Mouse (Mus musculus): ENCODE results near the gene Rnf183. TPM values are rescaled to one million over a fixed set of nuclear protein-coding genes. Genes with fewer than 3 reads are reported as not detected.
"Not testable (repeated sequence)": the region's sequence is repeated elsewhere in the genome, so short reads cannot be mapped to it uniquely, and the experiment has no call there.

Gene Rnf183
- 1.0 and 1.7 TPM in 2 replicates for polyA plus RNA-seq (2012; rRNA removed)

- no peak for DNase-seq
- no peak for TF ChIP-seq CTCF (IDR thresholded peaks at IDR 0.05; ENCODE audit: insufficient read depth, low read length)
- no peak for TF ChIP-seq POLR2A (IDR thresholded peaks at IDR 0.05; ENCODE audit: borderline replicate concordance, extremely low read depth, low read depth, low read length)
- no peaks in the 10 kb centered on the region for H3K4me1 ChIP-seq (ENCODE audit: control insufficient read depth, insufficient read depth, low read length)
- no peak within 1 kb of the TSS for H3K4me3 ChIP-seq (replicated peaks; ENCODE audit: extremely low read depth, low read depth, low read length)
- whole genome bisulfite sequencing: 82% methylated on average over 6 of the region's 6 CpGs
These were observed at the start of gene Rnf183 for GRCm38 (mm10) chr4:62435081-62435480. TSS of gene Rnf183 (minus strand) at chr4:62435252.

- Histone ChIP-seq H3K4me1 (ENCODE audit: control insufficient read depth, insufficient read depth, low read length) (peaks cover 3% of the 10 kb centered on the region), H3K4me3 (replicated peaks; ENCODE audit: extremely low read depth, low read depth, low read length) (no peak overlapping the region)
- 19% methylated on average over 10 of the region's 10 CpGs for WGBS
- TF ChIP-seq CTCF (IDR thresholded peaks at IDR 0.05; ENCODE audit: insufficient read depth, low read length) (no peak), POLR2A (IDR thresholded peaks at IDR 0.05; ENCODE audit: borderline replicate concordance, extremely low read depth, low read depth, low read length) (no peak)
- no peak for DNase-seq
These were observed 45.9 kb upstream of the Rnf183 start for GRCm38 (mm10) chr4:62480709-62481605.

GRCm38 (mm10) chr4:62479937-62480708 lies 45.1 kb upstream of the Rnf183 start, which contains the start of gene Bspry:
TSS of gene Bspry (plus strand) at chr4:62480053.
- Histone ChIP-seq H3K4me3 (replicated peaks; ENCODE audit: extremely low read depth, low read depth, low read length) (peak within 1 kb of the TSS; percentile 62), H3K4me1 (ENCODE audit: control insufficient read depth, insufficient read depth, low read length) (peaks cover 7% of the 10 kb centered on the region)
- peak; percentile 68 for DNase-seq
- no peak for TF ChIP-seq CTCF (IDR thresholded peaks at IDR 0.05; ENCODE audit: insufficient read depth, low read length)
- no peak for TF ChIP-seq POLR2A (IDR thresholded peaks at IDR 0.05; ENCODE audit: borderline replicate concordance, extremely low read depth, low read depth, low read length)
- WGBS: 2% methylated on average over 71 of the region's 71 CpGs

GRCm38 (mm10) chr4:62479593-62479936 lies 44.5 kb upstream of the Rnf183 start:
- not testable (repeated sequence) for H3K4me1 ChIP-seq (ENCODE audit: control insufficient read depth, insufficient read depth, low read length); DNase-seq
- 0 out of 2 replicates have a peak, but pooled peaks have one; percentile 30 for TF ChIP-seq CTCF (IDR thresholded peaks at IDR 0.05; ENCODE audit: insufficient read depth, low read length)
- WGBS: 10% methylated on average over 11 of the region's 11 CpGs
- H3K4me3 ChIP-seq (replicated peaks; ENCODE audit: extremely low read depth, low read depth, low read length): peak overlapping the region; percentile 62

- 59% methylated on average over 6 of the region's 6 CpGs for WGBS
- DNase-seq: no peak
- no peak for TF ChIP-seq CTCF (IDR thresholded peaks at IDR 0.05; ENCODE audit: insufficient read depth, low read length)
- no peak for TF ChIP-seq POLR2A (IDR thresholded peaks at IDR 0.05; ENCODE audit: borderline replicate concordance, extremely low read depth, low read depth, low read length)
- Histone ChIP-seq H3K4me3 (replicated peaks; ENCODE audit: extremely low read depth, low read depth, low read length) (no peak overlapping the region), H3K4me1 (ENCODE audit: control insufficient read depth, insufficient read depth, low read length) (peaks cover 7% of the 10 kb centered on the region)
These were observed 42.6 kb upstream of the Rnf183 start for GRCm38 (mm10) chr4:62477542-62478244.

GRCm38 (mm10) chr4:62475793-62476192 lies 40.7 kb upstream of the Rnf183 start:
- TF ChIP-seq CTCF (IDR thresholded peaks at IDR 0.05; ENCODE audit: insufficient read depth, low read length): no peak
- no peak for TF ChIP-seq POLR2A (IDR thresholded peaks at IDR 0.05; ENCODE audit: borderline replicate concordance, extremely low read depth, low read depth, low read length)
- no peak for DNase-seq
- Histone ChIP-seq H3K4me3 (replicated peaks; ENCODE audit: extremely low read depth, low read depth, low read length) (no peak overlapping the region), H3K4me1 (ENCODE audit: control insufficient read depth, insufficient read depth, low read length) (peaks cover 7% of the 10 kb centered on the region)
- 62% methylated on average over 6 of the region's 6 CpGs for WGBS

GRCm38 (mm10) chr4:62475131-62475530 lies 40.1 kb upstream of the Rnf183 start:
- TF ChIP-seq CTCF (IDR thresholded peaks at IDR 0.05; ENCODE audit: insufficient read depth, low read length) (no peak), POLR2A (IDR thresholded peaks at IDR 0.05; ENCODE audit: borderline replicate concordance, extremely low read depth, low read depth, low read length) (no peak)
- DNase-seq: no peak
- no peak overlapping the region for H3K4me3 ChIP-seq (replicated peaks; ENCODE audit: extremely low read depth, low read depth, low read length)
- 36% methylated on average over 2 of the region's 2 CpGs for WGBS
- peaks cover 7% of the 10 kb centered on the region for H3K4me1 ChIP-seq (ENCODE audit: control insufficient read depth, insufficient read depth, low read length)

GRCm38 (mm10) chr4:62472071-62472470 lies 37.0 kb upstream of the Rnf183 start:
- DNase-seq: no peak

GRCm38 (mm10) chr4:62470598-62471051 lies 35.6 kb upstream of the Rnf183 start, which contains the start of gene Wdr31:
TSS of gene Wdr31 (minus strand) at chr4:62470896.
- TF ChIP-seq CTCF (IDR thresholded peaks at IDR 0.05; ENCODE audit: insufficient read depth, low read length): no peak
- 0 out of 2 replicates have a peak, but pooled peaks have one; percentile 19 for TF ChIP-seq POLR2A (IDR thresholded peaks at IDR 0.05; ENCODE audit: borderline replicate concordance, extremely low read depth, low read depth, low read length)
- WGBS: under 1% methylated on average over 30 of the region's 30 CpGs
- Histone ChIP-seq H3K4me1 (ENCODE audit: control insufficient read depth, insufficient read depth, low read length) (peaks cover under 1% of the 10 kb centered on the region; the same call in 1 of the 2 replicates), H3K4me3 (replicated peaks; ENCODE audit: extremely low read depth, low read depth, low read length) (peak within 1 kb of the TSS; percentile 48)
- DNase-seq: peak; percentile 83

More at GRCm38 (mm10) chr4:62472071-62472470, 37.0 kb upstream of the Rnf183 start:
- Histone ChIP-seq H3K4me1 (ENCODE audit: control insufficient read depth, insufficient read depth, low read length) (peaks cover 3% of the 10 kb centered on the region; the same call in 1 of the 2 replicates), H3K4me3 (replicated peaks; ENCODE audit: extremely low read depth, low read depth, low read length) (no peak overlapping the region)
- WGBS: 90% methylated on average over 2 of the region's 2 CpGs
- no peak for TF ChIP-seq CTCF (IDR thresholded peaks at IDR 0.05; ENCODE audit: insufficient read depth, low read length)

Data from lung, adult 2 months (tissue).